Mouse (Mus musculus): ENCODE measurements around the gene Rfpl4. TPM values are rescaled to one million over a fixed set of nuclear protein-coding genes. Genes with fewer than 3 reads are reported as not detected.
"Not testable (repeated sequence)": the region's sequence is repeated elsewhere in the genome, so short reads cannot be mapped to it uniquely, and the experiment has no call there.

The Rfpl4 gene
- polyA plus RNA-seq, 1 experiment from 2014 or later, result not detected

- Histone ChIP-seq H3K4me3 (replicated peaks) (peak overlapping the region; percentile 99), H3K27ac (peak overlapping the region; percentile 95), H3K9ac (peak overlapping the region; percentile 99; the same call in 1 of the 2 replicates), H3K4me2 (replicated peaks) (peak overlapping the region; percentile 68), H3K36me3 (peaks cover 29% of the 10 kb centered on the region)
- 32% methylated on average over 8 of the region's 13 CpGs for WGBS
- peak; percentile 23 for ATAC-seq
- H3K9me3 ChIP-seq; H3K4me1 ChIP-seq (replicated peaks); H3K27me3 ChIP-seq (replicated peaks): not testable (repeated sequence)
Observed at GRCm38 (mm10) chr7:5079365-5080009, 37.3 kb downstream of the Rfpl4 start.

- ATAC-seq, result no peak
- peaks cover 48% of the 10 kb centered on the region for H3K36me3 ChIP-seq
- WGBS, result 65% methylated on average over 2 of the region's 2 CpGs
Observed at GRCm38 (mm10) chr7:5076931-5077330, 39.8 kb downstream of the Rfpl4 start.

GRCm38 (mm10) chr7:5074984-5075383, 41.8 kb downstream of the Rfpl4 start:
- 96% methylated on average over 5 of the region's 5 CpGs for WGBS
- no peak for ATAC-seq
- H3K36me3 ChIP-seq, result peaks cover 55% of the 10 kb centered on the region

More at GRCm38 (mm10) chr7:5076931-5077330, 39.8 kb downstream of the Rfpl4 start:
- Histone ChIP-seq H3K27me3 (replicated peaks) (no peaks in the 10 kb centered on the region), H3K27ac (no peak overlapping the region), H3K4me2 (replicated peaks) (no peak overlapping the region), H3K4me1 (replicated peaks) (peaks cover 4% of the 10 kb centered on the region), H3K9me3 (no peaks in the 10 kb centered on the region), H3K9ac (no peak overlapping the region), H3K4me3 (replicated peaks) (no peak overlapping the region)

GRCm38 (mm10) chr7:5073586-5073985, 43.2 kb downstream of the Rfpl4 start:
- H3K36me3 ChIP-seq, result peaks cover 65% of the 10 kb centered on the region
- H3K27ac ChIP-seq, result no peak overlapping the region
- no peaks in the 10 kb centered on the region for H3K27me3 ChIP-seq (replicated peaks)
- no peak overlapping the region for H3K4me2 ChIP-seq (replicated peaks)
- no peak overlapping the region for H3K4me3 ChIP-seq (replicated peaks)
- peak; percentile 31; the same call in 1 of the 2 replicates for ATAC-seq
- 62% methylated on average over 1 of the region's 1 CpGs for WGBS
- H3K9ac ChIP-seq, result no peak overlapping the region
- no peaks in the 10 kb centered on the region for H3K9me3 ChIP-seq
- no peaks in the 10 kb centered on the region for H3K4me1 ChIP-seq (replicated peaks)

More at GRCm38 (mm10) chr7:5074984-5075383, 41.8 kb downstream of the Rfpl4 start:
- no peak overlapping the region for H3K4me2 ChIP-seq (replicated peaks)
- no peak overlapping the region for H3K4me3 ChIP-seq (replicated peaks)
- H3K4me1 ChIP-seq (replicated peaks), result no peaks in the 10 kb centered on the region
- no peaks in the 10 kb centered on the region for H3K9me3 ChIP-seq
- no peak overlapping the region for H3K27ac ChIP-seq
- H3K27me3 ChIP-seq (replicated peaks), result no peaks in the 10 kb centered on the region
- H3K9ac ChIP-seq, result no peak overlapping the region

DNA sequence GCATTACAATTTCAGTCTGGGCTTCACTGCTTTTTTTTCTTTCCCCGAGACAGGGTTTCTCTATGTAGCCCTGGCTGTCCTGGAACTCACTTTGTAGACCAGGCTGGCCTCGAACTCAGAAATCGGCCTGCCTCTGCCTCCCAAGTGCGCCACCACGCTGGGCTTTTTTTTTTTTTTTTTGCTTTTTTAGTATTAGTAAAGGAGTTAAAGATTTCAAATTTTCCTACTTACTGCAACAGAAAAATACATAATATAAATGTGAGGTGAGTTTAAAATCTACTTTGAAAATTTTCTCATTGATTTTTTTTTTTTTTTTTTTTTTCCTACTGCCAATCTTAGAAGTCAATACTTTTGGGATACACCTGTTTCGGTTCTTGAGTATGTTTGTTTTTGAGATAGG, 51.9 kb downstream of the Rfpl4 start:
- Histone ChIP-seq H3K27ac (no peak overlapping the region), H3K9me3 (no peaks in the 10 kb centered on the region), H3K27me3 (replicated peaks) (no peaks in the 10 kb centered on the region), H3K36me3 (peaks cover 28% of the 10 kb centered on the region), H3K4me3 (replicated peaks) (no peak overlapping the region), H3K9ac (no peak overlapping the region), H3K4me1 (replicated peaks) (peaks cover 21% of the 10 kb centered on the region), H3K4me2 (replicated peaks) (peak overlapping the region; percentile 74; the same call in 1 of the 2 replicates)
- ATAC-seq, result no peak
- WGBS, result 89% methylated on average over 6 of the region's 6 CpGs

GRCm38 (mm10) chr7:5062360-5063001, 54.3 kb downstream of the Rfpl4 start:
- Histone ChIP-seq H3K9ac (peak overlapping the region; percentile 72), H3K4me3 (replicated peaks) (peak overlapping the region; percentile 62), H3K9me3 (no peaks in the 10 kb centered on the region), H3K36me3 (0 out of 2 replicates have a peak, but pooled peaks cover 7% of the 10 kb centered on the region), H3K4me2 (replicated peaks) (peak overlapping the region; percentile 74), H3K27ac (peak overlapping the region; percentile 99), H3K27me3 (replicated peaks) (peaks cover 7% of the 10 kb centered on the region; the same call in 1 of the 2 replicates), H3K4me1 (replicated peaks) (peaks cover 22% of the 10 kb centered on the region)
- ATAC-seq, result peak; percentile 68
- WGBS, result under 1% methylated on average over 51 of the region's 51 CpGs

GRCm38 (mm10) chr7:5061774-5062359, 54.9 kb downstream of the Rfpl4 start, which contains the start of gene U2af2:
U2af2 (plus strand) TSS chr7:5062143.
- Histone ChIP-seq H3K9me3 (no peaks in the 10 kb centered on the region), H3K36me3 (0 out of 2 replicates have a peak, but pooled peaks cover under 1% of the 10 kb centered on the region), H3K9ac (peak within 1 kb of the TSS; percentile 72), H3K27ac (peak within 1 kb of the TSS; percentile 99), H3K27me3 (replicated peaks) (peaks cover 12% of the 10 kb centered on the region), H3K4me1 (replicated peaks) (peaks cover 25% of the 10 kb centered on the region), H3K4me2 (replicated peaks) (peak within 1 kb of the TSS; percentile 90), H3K4me3 (replicated peaks) (peak within 1 kb of the TSS; percentile 62)
- under 1% methylated on average over 64 of the region's 65 CpGs for WGBS
- ATAC-seq, result peak; percentile 85

DNA sequence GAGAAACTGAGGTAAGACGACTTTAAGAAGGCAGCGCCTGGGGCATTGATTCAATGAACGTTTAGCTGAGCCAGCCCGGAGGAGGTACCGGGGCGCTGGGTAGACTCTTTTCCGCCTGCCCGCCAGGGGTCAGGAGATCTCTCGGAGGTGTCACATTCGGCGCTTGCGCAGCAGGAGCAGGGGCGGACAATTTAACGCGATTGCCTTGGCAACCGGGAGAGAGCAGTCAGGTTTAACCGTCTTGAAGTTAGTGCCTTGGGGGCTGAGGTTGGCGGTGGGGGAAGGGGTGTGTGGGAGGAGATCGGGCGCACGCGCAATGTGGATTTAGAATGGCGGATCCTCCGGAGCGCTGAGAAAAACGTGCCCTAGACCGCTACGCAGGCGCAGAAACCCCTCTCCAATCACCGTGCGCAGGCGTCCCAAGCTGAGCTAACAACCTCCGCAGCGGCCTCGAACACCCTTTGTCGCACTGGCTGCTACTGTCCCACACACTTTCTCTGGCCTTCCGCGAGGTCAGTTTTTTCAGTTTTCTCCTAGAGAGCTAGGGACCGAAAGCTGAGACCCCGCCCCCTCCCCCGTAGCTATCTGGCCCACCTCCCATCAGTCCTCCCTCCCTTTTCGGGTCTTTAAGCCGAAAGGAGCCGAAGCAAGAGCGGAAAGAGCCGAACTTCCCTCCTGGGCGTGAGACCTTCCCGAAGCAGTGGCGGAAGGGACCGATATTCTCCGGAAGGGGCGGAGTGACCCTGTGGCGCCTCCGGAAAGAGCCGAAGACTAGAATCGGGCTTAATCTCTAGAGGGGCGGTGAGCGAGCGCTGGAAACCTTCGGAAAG, 55.6 kb downstream of the Rfpl4 start:
- Histone ChIP-seq H3K4me3 (replicated peaks) (peak overlapping the region; percentile 62), H3K9ac (peak overlapping the region; percentile 72), H3K36me3 (no peaks in the 10 kb centered on the region), H3K27me3 (replicated peaks) (peaks cover 18% of the 10 kb centered on the region), H3K9me3 (no peaks in the 10 kb centered on the region), H3K27ac (peak overlapping the region; percentile 99), H3K4me1 (replicated peaks) (peaks cover 26% of the 10 kb centered on the region), H3K4me2 (replicated peaks) (peak overlapping the region; percentile 90)
- under 1% methylated on average over 60 of the region's 60 CpGs for WGBS
- ATAC-seq, result peak; percentile 91

DNA sequence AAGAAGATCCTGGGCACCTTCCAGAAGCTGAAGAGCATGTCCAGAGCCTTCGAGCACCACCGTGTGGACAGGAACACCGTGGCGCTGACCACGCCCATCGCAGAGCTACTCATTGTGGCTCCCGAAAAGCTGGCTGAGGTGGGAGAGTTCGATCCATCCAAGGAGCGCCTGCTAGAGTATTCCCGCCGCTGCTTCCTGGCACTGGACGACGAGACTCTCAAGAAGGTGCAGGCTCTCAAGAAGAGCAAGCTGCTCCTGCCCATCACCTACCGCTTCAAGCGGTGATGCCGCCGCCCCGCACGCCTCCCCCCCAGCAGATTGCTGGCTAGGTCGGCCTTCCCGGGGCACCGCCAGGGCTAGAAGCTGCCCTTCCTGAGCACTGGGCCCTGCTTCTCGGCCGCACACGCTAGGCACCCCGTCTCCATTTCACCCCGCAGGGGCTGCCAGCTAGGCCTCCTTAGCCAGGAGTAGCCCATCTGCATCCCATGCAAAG, 56.5 kb downstream of the Rfpl4 start:
- peak overlapping the region; percentile 90 for H3K4me2 ChIP-seq (replicated peaks)
- no peaks in the 10 kb centered on the region for H3K9me3 ChIP-seq
- 2% methylated on average over 27 of the region's 27 CpGs for WGBS
- H3K36me3 ChIP-seq, result no peaks in the 10 kb centered on the region
- ATAC-seq, result peak; percentile 13
- peak overlapping the region; percentile 99 for H3K27ac ChIP-seq
- H3K4me1 ChIP-seq (replicated peaks), result peaks cover 24% of the 10 kb centered on the region
- peak overlapping the region; percentile 62 for H3K4me3 ChIP-seq (replicated peaks)
- peaks cover 27% of the 10 kb centered on the region for H3K27me3 ChIP-seq (replicated peaks)
- peak overlapping the region; percentile 72 for H3K9ac ChIP-seq
